Mouse (Mus musculus) ES-Bruce4 (cell line): ENCODE data around the gene Lgals7.

Source experiments
- CTCF ChIP-seq: IDR thresholded peaks from one replicate; pipeline ENCODE4 v1.8.1; 2011; ENCODE audit warnings: low read depth, low read length
- POLR2A ChIP-seq: IDR thresholded peaks from one replicate; pipeline ENCODE4 v1.8.1; 2011; ENCODE audit warnings: low read length; ENCODE audit not compliant: insufficient read depth

DNA sequence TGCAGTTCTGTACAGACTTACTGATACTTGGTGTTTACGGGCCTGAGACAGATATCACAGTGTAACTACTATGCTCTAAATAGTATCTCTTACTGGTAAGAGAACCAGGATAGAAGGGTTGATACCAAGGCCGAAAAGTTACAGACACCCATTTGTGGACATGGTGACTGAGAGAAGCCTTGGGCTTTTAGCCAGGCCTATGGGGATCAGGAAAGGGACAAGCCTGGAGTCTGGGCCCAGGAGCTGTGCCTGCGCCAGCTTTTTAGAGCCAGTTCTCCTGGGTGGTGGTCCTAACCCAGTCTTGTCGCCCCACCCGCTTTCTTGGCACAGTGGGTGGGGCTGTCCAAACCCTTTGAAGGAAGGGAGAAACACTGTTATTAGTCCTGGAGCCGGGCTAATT is 38.5 kb downstream of the Lgals7 start:
- TF ChIP-seq POLR2A (no peak), CTCF (no peak)
